Mouse (Mus musculus) thymus, postnatal 10 days (tissue): Measurements from ENCODE around the gene Mfsd2a.

Source experiments
- DNase-seq, 2 experiments: peaks; one replicate each; pipeline ENCODE4 v3.0.0; 2021; ENCODE audit warnings: low spot score in 2 of 2

Mfsd2a gene

GRCm38 (mm10) chr4:122935466-122936099, 25.4 kb downstream of the Mfsd2a start:
- DNase-seq: no peak

- DNase-seq: peak; percentile 77 to 81
Observed at GRCm38 (mm10) chr4:122933857-122934256, 27.1 kb downstream of the Mfsd2a start.

GRCm38 (mm10) chr4:122933051-122933591, 27.9 kb downstream of the Mfsd2a start:
- peak in 1 of 2 experiments; percentile 43 for DNase-seq

- no peak for DNase-seq
Observed at GRCm38 (mm10) chr4:122932239-122932978, 28.6 kb downstream of the Mfsd2a start.

- no peak for DNase-seq
Observed at GRCm38 (mm10) chr4:122930939-122931590, 29.9 kb downstream of the Mfsd2a start.

- DNase-seq: no peak
Observed at GRCm38 (mm10) chr4:122923392-122924344, 37.3 kb downstream of the Mfsd2a start.

- DNase-seq: no peak
Observed at GRCm38 (mm10) chr4:122922841-122923240, 38.1 kb downstream of the Mfsd2a start.

- DNase-seq: no peak
Observed at GRCm38 (mm10) chr4:122915985-122916384, 45.0 kb downstream of the Mfsd2a start.

- no peak for DNase-seq
Observed at GRCm38 (mm10) chr4:122914186-122914585, 46.8 kb downstream of the Mfsd2a start.

- DNase-seq: no peak
Observed at GRCm38 (mm10) chr4:122912613-122913012, 48.4 kb downstream of the Mfsd2a start.

- DNase-seq: peak in 1 of 2 experiments; percentile 46
Observed at GRCm38 (mm10) chr4:122910577-122910976, 50.4 kb downstream of the Mfsd2a start.

- DNase-seq: no peak
Observed at GRCm38 (mm10) chr4:122909572-122910189, 51.3 kb downstream of the Mfsd2a start.

GRCm38 (mm10) chr4:122905359-122905758, 55.6 kb downstream of the Mfsd2a start:
- DNase-seq: no peak

- no peak for DNase-seq
Observed at GRCm38 (mm10) chr4:122903709-122904108, 57.3 kb downstream of the Mfsd2a start.

GRCm38 (mm10) chr4:122902156-122902555, 58.8 kb downstream of the Mfsd2a start:
- peak in 1 of 2 experiments; percentile 25 for DNase-seq

- DNase-seq: peak; percentile 35 to 76
Observed at GRCm38 (mm10) chr4:122898313-122898712, 62.7 kb downstream of the Mfsd2a start.

GRCm38 (mm10) chr4:122897750-122898149, 63.2 kb downstream of the Mfsd2a start:
- DNase-seq: no peak
